Mouse (Mus musculus) monocyte, adult 5-6 weeks (primary cell): Measurements from ENCODE around the gene Bmp7. TPM values are rescaled to one million over a fixed set of nuclear protein-coding genes. Genes with fewer than 3 reads are reported as not detected.
A peak's percentile ranks its signal among the peaks of the same experiment; 100 is the strongest.

ENCODE experiments used
- ATAC-seq: fragments of 153-309, 156-312 bp; replicated peaks from 2 replicates; pipeline ENCODE4 v1.8.0; 2017; ENCODE audit warnings: mild to moderate bottlenecking; ENCODE audit not compliant: low TSS enrichment, insufficient number of reproducible peaks, severe bottlenecking, poor library complexity, low FRiP score
- total RNA-seq: library from RNA; stranded (forward); fragments of 200-1000, 200-491, 200-594 nt; gene quantifications from 3 replicates; pipeline ENCODE4 v1.2.3, GENCODE M21; 2017

Bmp7 gene
- 0.19 to 0.38 TPM in 2 of 3 replicates, not detected in the other for total RNA-seq

- no peak for ATAC-seq
These were observed at the start of gene Bmp7 for GRCm38 (mm10) chr2:172940003-172940798. Bmp7 (minus strand) TSS chr2:172940321.

DNA sequence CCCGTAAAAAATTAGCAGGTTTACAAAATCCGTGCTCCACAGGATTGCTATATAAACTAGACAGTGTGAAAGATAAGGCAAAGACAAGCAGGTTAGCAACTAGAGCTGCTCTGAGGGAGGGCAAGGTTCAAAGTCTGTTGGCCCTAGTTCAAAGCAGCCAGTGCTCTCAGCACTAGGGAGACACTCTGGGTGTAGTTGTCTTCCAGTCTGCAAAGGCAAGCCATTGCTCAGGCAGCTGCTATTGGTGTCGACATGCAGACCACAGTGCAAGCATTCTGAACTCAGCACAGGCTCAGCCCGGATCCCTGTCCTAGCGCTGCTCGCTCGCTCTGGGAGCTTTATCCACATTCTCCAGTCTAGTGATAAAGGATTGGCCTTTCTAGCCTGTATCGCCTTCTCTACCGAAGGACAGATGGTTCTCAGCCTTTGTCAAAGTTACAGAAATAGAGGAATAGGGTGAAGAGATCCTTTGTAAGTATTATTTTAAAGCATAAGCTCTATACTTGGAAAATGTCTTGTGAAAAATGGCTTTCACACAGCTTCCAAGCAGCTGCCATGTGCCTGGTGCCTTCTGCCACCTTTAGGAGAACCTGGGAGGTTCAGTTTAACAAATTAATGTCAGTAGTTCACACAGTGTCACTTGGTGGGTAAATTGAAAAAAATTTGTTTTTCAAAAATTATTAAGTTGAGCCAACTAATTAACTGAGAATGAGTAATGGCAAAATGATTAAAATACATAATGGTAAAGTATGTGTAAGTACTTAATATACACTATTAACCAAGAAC lies 42.8 kb upstream of the Bmp7 start:
- ATAC-seq, result no peak

- ATAC-seq, result no peak
These were observed 39.7 kb upstream of the Bmp7 start for GRCm38 (mm10) chr2:172979666-172980345.

DNA sequence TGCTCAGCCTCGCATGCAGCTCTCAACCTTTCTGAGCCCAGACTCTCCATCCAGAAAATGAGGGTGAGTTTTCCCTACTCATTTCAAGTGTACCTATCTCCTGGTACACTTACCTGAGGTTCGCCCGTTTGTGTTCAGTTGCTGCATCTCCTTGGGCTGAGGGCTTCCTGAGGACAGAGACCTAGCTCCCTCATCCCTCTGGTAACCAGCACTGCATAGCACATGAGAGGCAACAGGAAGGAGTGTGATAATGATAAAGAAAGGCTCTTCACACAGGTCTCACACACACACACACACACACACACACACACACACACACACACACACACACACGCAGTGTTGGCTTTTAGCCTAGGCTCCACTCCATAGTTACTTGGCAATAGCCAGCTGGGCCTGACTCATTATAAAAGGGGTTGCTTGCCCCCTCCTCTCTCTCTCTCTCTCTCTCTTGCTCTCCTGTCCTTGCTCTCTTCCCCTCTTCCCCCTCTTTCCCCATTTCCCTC lies 38.1 kb upstream of the Bmp7 start:
- no peak for ATAC-seq

DNA sequence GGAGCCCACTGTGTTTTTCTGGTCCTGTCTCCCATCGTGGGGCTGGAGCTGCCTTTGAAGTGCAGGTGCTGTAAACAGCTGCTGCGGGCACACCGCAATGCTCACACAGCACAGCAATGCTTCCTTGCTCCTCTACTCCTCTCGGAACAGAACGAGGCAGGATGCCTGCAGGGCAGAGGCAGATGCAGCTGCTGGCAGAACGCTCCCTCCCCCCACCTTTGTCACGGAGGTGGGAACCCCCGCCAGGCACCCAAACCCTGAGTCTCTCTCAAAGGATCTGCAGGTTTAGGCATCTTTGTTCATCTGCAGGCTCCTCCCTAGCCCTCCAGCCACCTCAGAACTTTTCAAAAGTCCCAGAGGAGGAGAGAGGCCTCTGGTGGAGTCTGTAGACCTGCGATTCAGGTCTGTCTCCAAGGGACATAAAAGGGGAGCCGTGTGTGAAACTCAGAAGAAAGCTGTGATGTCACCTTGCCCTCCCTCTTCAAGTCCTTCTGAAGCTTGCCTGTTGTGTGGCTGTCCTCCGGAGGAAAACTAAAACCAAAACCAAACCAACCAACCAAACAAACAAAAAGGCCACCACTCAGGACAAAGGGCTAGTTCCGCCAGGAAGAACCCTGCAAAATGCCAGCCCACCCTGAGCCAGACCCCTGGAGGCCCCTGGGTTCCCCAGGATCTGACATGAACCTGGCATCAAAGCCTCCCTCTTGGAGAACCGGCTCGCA lies 37.4 kb upstream of the Bmp7 start, which contains the start of gene Spo11:
Gene Spo11, plus strand, starts transcription at position 292 of the 722 bp plus-strand sequence.
- 0 out of 2 replicates have a peak, but pooled peaks have one; percentile 27 for ATAC-seq

- no peak for ATAC-seq
These were observed 36.6 kb upstream of the Bmp7 start for GRCm38 (mm10) chr2:172976661-172977238.

DNA sequence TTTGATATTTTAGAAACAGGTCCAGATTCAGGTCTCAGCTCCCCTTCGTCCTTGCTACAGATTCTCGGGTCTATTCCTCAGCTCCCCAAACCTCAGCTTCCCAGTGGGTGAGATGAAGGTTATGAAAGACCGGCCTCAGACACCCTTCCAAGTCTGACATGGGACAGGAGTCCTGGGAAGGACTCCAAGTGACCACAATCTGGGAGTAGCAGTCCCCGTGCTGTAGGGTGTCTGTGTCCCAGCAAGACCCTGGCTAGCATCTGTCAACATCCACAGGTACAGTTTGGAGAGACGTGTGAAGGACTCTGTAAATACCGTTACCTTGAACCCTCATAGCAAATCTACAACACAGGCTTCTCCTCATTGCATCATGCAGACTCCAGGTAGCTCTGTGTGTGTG lies 35.0 kb upstream of the Bmp7 start:
- no peak for ATAC-seq

DNA sequence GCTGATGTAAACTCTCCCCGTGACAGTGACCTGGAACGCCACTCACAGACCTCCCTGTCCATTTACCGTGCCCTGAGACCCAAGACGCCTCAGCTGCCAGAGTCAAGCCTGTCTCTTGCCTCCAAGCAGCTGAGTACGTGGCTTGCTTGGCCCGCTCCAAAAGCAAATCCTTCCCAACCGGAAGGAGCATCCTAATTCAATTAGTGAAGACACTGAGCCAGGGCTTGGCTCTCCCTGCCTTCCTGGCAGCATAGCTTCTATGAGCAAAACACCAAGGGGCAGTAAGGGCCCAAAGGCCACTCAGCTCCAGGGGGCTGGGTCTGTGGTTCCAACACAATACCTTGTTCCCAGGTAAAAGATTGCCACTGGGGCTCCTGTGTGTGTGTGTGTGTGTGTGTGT lies 34.6 kb upstream of the Bmp7 start:
- ATAC-seq, result no peak

DNA sequence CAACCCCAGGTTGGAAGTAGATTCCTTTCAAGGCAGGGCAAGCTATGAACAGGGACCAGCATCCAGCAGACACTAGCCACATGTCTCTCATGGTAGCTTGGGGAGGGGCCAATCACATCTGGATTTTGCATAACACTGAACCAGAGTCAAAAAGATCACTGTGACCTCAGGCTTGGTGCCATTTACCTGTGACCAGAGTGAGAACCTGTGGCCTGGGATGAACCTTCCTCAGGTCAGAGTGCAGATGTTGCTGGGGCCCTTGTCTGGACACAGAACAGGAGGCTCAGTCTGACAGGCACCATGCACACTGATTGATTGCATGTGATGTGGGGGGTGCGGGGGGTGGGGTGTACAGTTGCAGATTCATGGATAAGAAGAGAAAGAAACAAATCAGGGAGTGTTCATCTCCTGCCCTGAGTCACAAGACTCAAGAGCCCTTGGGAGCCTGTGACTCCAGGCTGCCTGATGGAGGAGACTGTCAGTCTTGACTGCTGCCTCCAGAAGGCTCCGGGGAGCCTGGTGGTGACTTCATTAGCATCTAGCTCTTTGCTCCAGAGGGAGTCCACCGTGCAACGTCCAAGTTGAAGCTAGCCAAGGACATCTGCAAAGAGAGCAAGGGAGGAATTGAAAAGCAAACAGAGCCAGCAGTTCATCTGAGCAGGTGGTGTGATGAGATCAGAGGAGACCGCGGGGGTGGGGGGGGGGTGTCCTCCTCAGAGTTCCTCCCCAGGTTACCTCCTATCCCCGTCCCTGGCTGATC lies 33.9 kb upstream of the Bmp7 start:
- ATAC-seq, result no peak

GRCm38 (mm10) chr2:172971865-172972264 lies 31.7 kb upstream of the Bmp7 start:
- no peak for ATAC-seq

DNA sequence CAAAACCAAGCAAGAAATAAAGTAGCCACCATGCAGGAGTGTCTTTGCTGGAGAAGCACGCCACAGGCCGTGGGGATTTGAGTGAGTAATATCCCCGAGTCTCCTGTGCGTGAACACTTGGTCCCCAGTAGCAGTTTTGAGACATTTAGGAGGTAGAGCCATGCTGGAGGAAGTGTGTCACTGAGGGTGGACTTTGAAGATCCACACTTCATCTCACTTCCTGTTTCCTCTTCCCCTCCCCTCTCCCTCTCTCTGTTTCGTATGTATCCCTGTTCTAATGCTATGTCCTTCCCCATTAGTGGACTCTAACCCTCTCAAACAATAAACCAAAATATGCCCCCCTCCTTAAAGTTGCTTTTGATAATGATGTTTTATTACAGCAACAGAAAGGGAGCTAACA lies 26.4 kb upstream of the Bmp7 start:
- no peak for ATAC-seq

GRCm38 (mm10) chr2:172965249-172965648 lies 25.1 kb upstream of the Bmp7 start:
- no peak for ATAC-seq

- ATAC-seq, result no peak
These were observed 21.1 kb upstream of the Bmp7 start for GRCm38 (mm10) chr2:172961211-172961610.

DNA sequence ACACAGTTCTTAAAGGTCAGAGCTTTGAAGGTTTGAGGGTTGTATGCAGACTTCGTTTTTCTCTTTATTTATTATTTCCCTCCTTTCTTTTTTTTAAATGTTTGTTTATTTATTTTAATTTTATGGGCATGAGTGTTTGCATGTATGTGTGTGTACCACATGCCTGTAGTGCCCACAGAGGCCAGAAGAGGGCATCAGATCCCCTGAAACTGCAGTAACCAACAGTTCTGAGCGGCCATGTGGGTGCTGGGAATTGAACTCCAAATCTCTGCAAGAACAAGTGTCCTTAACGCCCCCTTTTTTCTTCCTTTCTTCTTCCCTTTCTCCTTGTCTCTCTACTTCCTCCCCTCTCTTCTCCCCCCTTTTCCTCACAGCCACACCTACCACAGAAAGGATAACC lies 20.2 kb upstream of the Bmp7 start:
- ATAC-seq, result no peak

DNA sequence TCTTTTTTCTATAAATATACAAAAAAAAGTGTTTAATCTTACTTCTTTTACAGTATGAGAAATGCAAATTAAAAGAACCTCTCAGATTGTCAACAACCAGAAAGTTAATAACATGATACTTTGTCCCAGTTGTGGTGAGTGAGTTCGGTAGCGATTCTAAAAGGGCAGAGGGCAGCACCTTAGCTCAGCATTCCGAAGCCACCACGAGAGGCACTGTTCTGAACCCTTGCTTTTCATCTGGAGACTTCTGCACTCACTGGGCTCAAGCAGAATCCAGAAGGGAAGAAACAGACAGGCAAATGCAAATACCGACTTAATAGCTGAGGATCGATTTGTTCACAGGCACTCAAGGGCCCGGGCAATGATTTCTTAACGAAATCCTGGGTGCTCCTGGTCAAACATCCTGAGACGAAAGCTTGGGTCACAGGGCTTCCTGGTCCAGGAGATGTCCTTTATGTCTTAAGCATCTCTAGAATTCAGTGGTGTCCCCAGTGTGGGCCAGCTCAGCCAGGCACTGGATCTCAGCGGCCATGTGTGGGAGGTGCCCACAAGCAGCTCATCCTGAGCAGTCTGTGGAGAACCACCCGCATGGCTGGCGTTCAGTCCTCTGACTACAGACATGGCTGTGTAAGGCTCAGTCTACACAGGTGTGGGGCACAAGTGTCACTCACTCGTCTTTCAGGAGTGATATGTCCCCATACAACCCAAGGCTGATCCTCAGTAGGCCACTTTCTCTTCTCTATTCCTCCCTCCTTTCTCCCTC lies 19.1 kb upstream of the Bmp7 start:
- no peak for ATAC-seq

- no peak for ATAC-seq
These were observed 18.5 kb upstream of the Bmp7 start for GRCm38 (mm10) chr2:172958579-172958978.

GRCm38 (mm10) chr2:172951976-172952375 lies 11.9 kb upstream of the Bmp7 start:
- no peak for ATAC-seq
